Mouse (Mus musculus): ENCODE results near the gene Pcnx. TPM values are rescaled to one million over a fixed set of nuclear protein-coding genes. Genes with fewer than 3 reads are reported as not detected.
"Not testable (repeated sequence)": the region's sequence is repeated elsewhere in the genome, so short reads cannot be mapped to it uniquely, and the experiment has no call there.

Pcnx gene
- polyA plus RNA-seq, 1 experiment: 17.6 TPM

- H3K4me2 ChIP-seq (ENCODE audit: low read depth): no peak overlapping the region
- no peak for TF ChIP-seq USF1 (IDR thresholded peaks at IDR 0.05; ENCODE audit: low read depth)
- no peak for TF ChIP-seq TCF12 (IDR thresholded peaks at IDR 0.05; ENCODE audit: insufficient read depth, poor library complexity, severe bottlenecking)
- TF ChIP-seq REST (IDR thresholded peaks at IDR 0.05; ENCODE audit: insufficient read depth, insufficient read length): no peak
- TF ChIP-seq E2F4 (IDR thresholded peaks at IDR 0.05; ENCODE audit: insufficient read depth): no peak
- TF ChIP-seq SRF (IDR thresholded peaks at IDR 0.05; ENCODE audit: control insufficient read depth, insufficient read length, low read depth): no peak
- no peak for TF ChIP-seq POLR2AphosphoS2 (IDR thresholded peaks at IDR 0.05; ENCODE audit: insufficient read length, low read depth)
- no peak for TF ChIP-seq MYOD1 (IDR thresholded peaks at IDR 0.05; ENCODE audit: control insufficient read depth in 1 of 3, insufficient read length in 2 of 3, low read depth in 2 of 3)
- no peak for TF ChIP-seq CEBPB (IDR thresholded peaks at IDR 0.05; ENCODE audit: insufficient read depth, poor library complexity, severe bottlenecking)
- no peak for TF ChIP-seq MAX (IDR thresholded peaks at IDR 0.05; ENCODE audit: low read depth)
- no peak for TF ChIP-seq MYOG (IDR thresholded peaks at IDR 0.05; ENCODE audit: control insufficient read depth in 1 of 3, insufficient read depth in 1 of 3, insufficient read length in 2 of 3, low read depth in 2 of 3)
- no peak for TF ChIP-seq TCF3 (IDR thresholded peaks at IDR 0.05; ENCODE audit: insufficient read length, low read depth)
- no peak for TF ChIP-seq POLR2A (IDR thresholded peaks at IDR 0.05; ENCODE audit: insufficient read length, low read depth)
- H3K79me2 ChIP-seq (ENCODE audit: control insufficient read depth, insufficient read depth): no peaks in the 10 kb centered on the region
These were observed 135.3 kb downstream of the Pcnx start for GRCm38 (mm10) chr12:81994911-81995667.

DNA sequence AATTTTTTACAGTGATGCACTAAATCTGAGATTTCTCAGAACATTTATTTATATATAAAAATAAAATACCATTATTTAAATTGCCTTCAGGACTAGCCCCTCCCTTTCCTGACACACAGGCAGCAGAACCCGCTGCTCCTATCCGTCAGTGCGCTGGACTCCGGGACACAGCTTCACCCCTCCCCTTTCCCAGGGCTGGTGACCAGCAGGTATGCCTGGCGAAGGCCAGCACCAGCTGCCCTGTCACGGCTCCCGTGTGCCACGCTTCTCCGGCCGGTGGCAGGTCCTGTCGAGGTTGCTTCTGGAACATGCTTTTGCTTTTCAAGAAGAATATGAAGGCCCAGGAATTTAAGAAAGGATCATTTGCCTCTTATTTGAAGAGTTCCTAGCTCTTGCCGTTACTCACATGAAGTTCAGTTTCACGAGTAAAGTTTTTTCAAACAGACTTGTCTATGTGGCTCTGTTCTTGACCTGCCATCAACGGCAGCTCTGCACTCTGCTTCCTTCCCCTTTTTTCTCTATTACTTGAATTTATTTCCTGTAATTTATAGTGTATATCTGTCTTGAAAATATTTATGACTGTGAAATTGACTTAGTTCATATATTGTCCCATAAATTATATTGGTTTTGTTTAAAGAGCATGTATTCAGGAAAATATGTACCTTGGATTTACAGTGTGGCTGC lies 137.0 kb downstream of the Pcnx start:
- Histone ChIP-seq H3K4me3 (no peak overlapping the region), H3K27me3 (ENCODE audit: control insufficient read depth, insufficient read depth, insufficient read length) (no peaks in the 10 kb centered on the region), H3ac (ENCODE audit: control insufficient read depth, insufficient read length) (no peak overlapping the region), H3K79me2 (ENCODE audit: control insufficient read depth, insufficient read depth) (no peaks in the 10 kb centered on the region), H3K4me2 (ENCODE audit: low read depth) (no peak overlapping the region), H3K36me3 (ENCODE audit: control insufficient read depth, insufficient read depth) (peaks cover 5% of the 10 kb centered on the region)
- TF ChIP-seq E2F4 (IDR thresholded peaks at IDR 0.05; ENCODE audit: insufficient read depth) (no peak), MAX (IDR thresholded peaks at IDR 0.05; ENCODE audit: low read depth) (no peak), MYOD1 (IDR thresholded peaks at IDR 0.05; ENCODE audit: control insufficient read depth in 1 of 3, insufficient read length in 2 of 3, low read depth in 2 of 3) (no peak), SRF (IDR thresholded peaks at IDR 0.05; ENCODE audit: control insufficient read depth, insufficient read length, low read depth) (no peak), MYOG (IDR thresholded peaks at IDR 0.05; ENCODE audit: control insufficient read depth in 1 of 3, insufficient read depth in 1 of 3, insufficient read length in 2 of 3, low read depth in 2 of 3) (no peak), TCF3 (IDR thresholded peaks at IDR 0.05; ENCODE audit: insufficient read length, low read depth) (no peak)

More at GRCm38 (mm10) chr12:81994911-81995667, 135.3 kb downstream of the Pcnx start:
- Histone ChIP-seq H3K36me3 (ENCODE audit: control insufficient read depth, insufficient read depth) (peaks cover 8% of the 10 kb centered on the region), H3ac (ENCODE audit: control insufficient read depth, insufficient read length) (no peak overlapping the region), H3K27me3 (ENCODE audit: control insufficient read depth, insufficient read depth, insufficient read length) (no peaks in the 10 kb centered on the region), H3K4me3 (no peak overlapping the region)

DNA sequence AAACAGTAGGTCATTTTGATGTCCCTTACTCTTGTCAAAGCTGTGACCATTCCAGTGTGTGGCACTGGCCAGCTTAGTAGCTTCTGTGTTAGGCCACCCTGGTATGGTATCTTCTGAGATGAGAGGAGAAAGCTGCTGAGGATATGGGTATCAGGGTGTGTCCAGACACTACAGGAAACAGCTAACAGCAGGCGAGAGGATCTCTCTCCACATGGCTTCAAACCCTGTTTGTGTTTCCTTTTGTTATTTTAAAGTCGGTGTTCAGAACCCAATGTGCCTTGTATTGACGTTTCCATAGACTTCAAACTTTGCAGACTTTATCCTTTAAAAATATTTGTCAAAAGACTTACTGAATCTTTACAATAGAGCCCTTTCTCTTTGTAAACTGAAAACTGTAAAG lies 137.7 kb downstream of the Pcnx start:
- H3K36me3 ChIP-seq (ENCODE audit: control insufficient read depth, insufficient read depth): peaks cover 5% of the 10 kb centered on the region
- H3ac ChIP-seq (ENCODE audit: control insufficient read depth, insufficient read length): no peak overlapping the region
- no peak for TF ChIP-seq SRF (IDR thresholded peaks at IDR 0.05; ENCODE audit: control insufficient read depth, insufficient read length, low read depth)
- no peak for TF ChIP-seq REST (IDR thresholded peaks at IDR 0.05; ENCODE audit: insufficient read depth, insufficient read length)
- TF ChIP-seq POLR2AphosphoS2 (IDR thresholded peaks at IDR 0.05; ENCODE audit: insufficient read length, low read depth): no peak
- no peak for TF ChIP-seq USF1 (IDR thresholded peaks at IDR 0.05; ENCODE audit: low read depth)
- no peak for TF ChIP-seq TCF3 (IDR thresholded peaks at IDR 0.05; ENCODE audit: insufficient read length, low read depth)
- TF ChIP-seq POLR2A (IDR thresholded peaks at IDR 0.05; ENCODE audit: insufficient read length, low read depth): no peak
- no peak for TF ChIP-seq MYOD1 (IDR thresholded peaks at IDR 0.05; ENCODE audit: control insufficient read depth in 1 of 3, insufficient read length in 2 of 3, low read depth in 2 of 3)
- TF ChIP-seq CEBPB (IDR thresholded peaks at IDR 0.05; ENCODE audit: insufficient read depth, poor library complexity, severe bottlenecking): no peak
- no peak for TF ChIP-seq E2F4 (IDR thresholded peaks at IDR 0.05; ENCODE audit: insufficient read depth)
- no peak for TF ChIP-seq TCF12 (IDR thresholded peaks at IDR 0.05; ENCODE audit: insufficient read depth, poor library complexity, severe bottlenecking)
- no peak for TF ChIP-seq MAX (IDR thresholded peaks at IDR 0.05; ENCODE audit: low read depth)
- TF ChIP-seq MYOG (IDR thresholded peaks at IDR 0.05; ENCODE audit: control insufficient read depth in 1 of 3, insufficient read depth in 1 of 3, insufficient read length in 2 of 3, low read depth in 2 of 3): no peak
- no peak overlapping the region for H3K4me3 ChIP-seq
- H3K79me2 ChIP-seq (ENCODE audit: control insufficient read depth, insufficient read depth): no peaks in the 10 kb centered on the region
- no peaks in the 10 kb centered on the region for H3K27me3 ChIP-seq (ENCODE audit: control insufficient read depth, insufficient read depth, insufficient read length)
- H3K4me2 ChIP-seq (ENCODE audit: low read depth): no peak overlapping the region

DNA sequence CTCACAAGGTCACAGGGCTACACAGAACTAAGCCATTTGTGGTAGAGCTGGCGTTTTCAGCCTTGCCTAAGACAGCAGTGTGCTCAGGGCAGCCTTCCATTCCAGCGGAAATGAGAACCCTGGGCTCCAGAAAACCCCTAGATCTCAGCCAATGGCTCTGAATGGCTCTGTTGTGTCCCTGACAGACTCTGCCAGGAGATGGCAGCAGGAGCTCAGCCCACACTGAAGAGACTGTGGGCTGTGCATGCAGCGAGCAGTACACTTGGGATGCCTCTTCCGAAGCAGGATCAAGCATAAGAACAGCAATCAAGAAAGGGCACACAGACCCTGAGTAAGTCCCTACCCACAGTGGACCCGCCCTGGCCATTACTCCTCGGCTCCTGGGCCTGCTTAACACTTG lies 142.9 kb downstream of the Pcnx start:
- H3K4me3 ChIP-seq; H3K79me2 ChIP-seq (ENCODE audit: control insufficient read depth, insufficient read depth); H3K36me3 ChIP-seq (ENCODE audit: control insufficient read depth, insufficient read depth): not testable (repeated sequence)

DNA sequence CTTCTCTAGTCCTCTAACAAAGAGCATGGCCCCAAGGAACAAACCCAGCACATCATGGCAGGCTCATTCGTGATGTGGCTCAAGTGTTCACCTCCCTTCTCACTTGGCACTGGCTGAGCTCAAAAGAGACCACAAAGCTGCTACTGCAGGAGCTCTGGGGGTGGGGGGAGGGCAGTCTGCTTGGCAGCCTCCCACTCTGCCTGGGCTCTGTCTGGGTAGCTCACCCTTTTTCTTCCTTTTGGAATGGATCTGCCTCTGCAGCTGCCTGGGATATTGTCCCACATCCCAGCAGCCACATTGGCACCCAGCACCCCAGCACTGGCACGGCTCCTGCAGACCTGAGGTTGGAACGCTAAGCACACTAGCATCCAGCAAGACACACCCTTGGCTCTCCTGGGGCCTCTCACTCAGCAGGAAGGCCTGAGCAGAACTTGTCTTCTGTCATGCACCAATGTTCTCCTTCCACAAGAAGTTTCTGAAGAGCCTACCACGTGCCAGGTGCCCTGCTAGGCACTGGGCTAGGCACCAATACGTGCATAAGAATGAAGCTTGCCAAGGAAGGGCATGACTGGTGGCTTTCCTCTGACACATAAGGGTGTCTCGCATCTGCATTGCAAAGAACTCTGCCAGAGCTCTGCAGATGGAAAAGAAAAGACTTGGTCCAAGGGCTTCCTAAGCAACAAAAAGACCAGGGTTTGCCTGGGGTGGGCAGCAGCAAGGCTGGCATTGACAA lies 166.2 kb downstream of the Pcnx start:
- H3K36me3 ChIP-seq (ENCODE audit: control insufficient read depth, insufficient read depth); H3K4me2 ChIP-seq (ENCODE audit: low read depth); H3K79me2 ChIP-seq (ENCODE audit: control insufficient read depth, insufficient read depth); H3ac ChIP-seq (ENCODE audit: control insufficient read depth, insufficient read length); H3K4me3 ChIP-seq; H3K27me3 ChIP-seq (ENCODE audit: control insufficient read depth, insufficient read depth, insufficient read length): not testable (repeated sequence)

More for the DNA sequence above, 142.9 kb downstream of the Pcnx start:
- H3ac ChIP-seq (ENCODE audit: control insufficient read depth, insufficient read length); H3K27me3 ChIP-seq (ENCODE audit: control insufficient read depth, insufficient read depth, insufficient read length); H3K4me2 ChIP-seq (ENCODE audit: low read depth): not testable (repeated sequence)

GRCm38 (mm10) chr12:82033524-82033923 lies 173.7 kb downstream of the Pcnx start:
- not testable (repeated sequence) for H3K36me3 ChIP-seq (ENCODE audit: control insufficient read depth, insufficient read depth); H3K4me2 ChIP-seq (ENCODE audit: low read depth); H3K27me3 ChIP-seq (ENCODE audit: control insufficient read depth, insufficient read depth, insufficient read length); H3ac ChIP-seq (ENCODE audit: control insufficient read depth, insufficient read length); H3K4me3 ChIP-seq; H3K79me2 ChIP-seq (ENCODE audit: control insufficient read depth, insufficient read depth)

GRCm38 (mm10) chr12:82033973-82034372 lies 174.2 kb downstream of the Pcnx start:
- H3K79me2 ChIP-seq (ENCODE audit: control insufficient read depth, insufficient read depth); H3K4me3 ChIP-seq: not testable (repeated sequence)

DNA sequence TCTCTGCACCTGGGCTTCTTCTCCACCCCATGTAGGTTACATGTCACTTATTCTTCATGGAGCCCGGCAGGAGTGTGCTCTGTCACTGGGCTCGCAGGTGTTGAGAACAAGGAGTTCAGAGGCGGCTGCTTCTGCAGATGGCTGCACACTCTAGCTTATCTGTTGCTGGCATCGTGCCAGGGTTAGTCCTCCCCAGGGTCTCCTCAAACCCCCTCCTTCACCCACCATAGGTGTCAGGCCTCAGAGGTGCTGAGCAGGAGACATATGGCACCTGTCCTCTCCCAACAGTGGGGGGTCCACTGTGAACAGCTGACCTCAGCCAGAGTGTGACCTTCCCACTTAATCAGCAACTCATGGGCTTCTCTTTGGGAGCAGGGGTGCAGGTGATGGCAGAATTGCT lies 184.3 kb downstream of the Pcnx start:
- not testable (repeated sequence) for H3K27me3 ChIP-seq (ENCODE audit: control insufficient read depth, insufficient read depth, insufficient read length); H3ac ChIP-seq (ENCODE audit: control insufficient read depth, insufficient read length); H3K4me2 ChIP-seq (ENCODE audit: low read depth); H3K4me3 ChIP-seq; H3K79me2 ChIP-seq (ENCODE audit: control insufficient read depth, insufficient read depth); H3K36me3 ChIP-seq (ENCODE audit: control insufficient read depth, insufficient read depth)

More at GRCm38 (mm10) chr12:82033973-82034372, 174.2 kb downstream of the Pcnx start:
- H3K36me3 ChIP-seq (ENCODE audit: control insufficient read depth, insufficient read depth); H3K27me3 ChIP-seq (ENCODE audit: control insufficient read depth, insufficient read depth, insufficient read length); H3K4me2 ChIP-seq (ENCODE audit: low read depth); H3ac ChIP-seq (ENCODE audit: control insufficient read depth, insufficient read length): not testable (repeated sequence)

Data from myocyte (in vitro differentiated cells).